Mouse (Mus musculus) adipocyte (in vitro differentiated cells): Measurements from ENCODE around the gene Antxr1.
"Not testable (repeated sequence)": the region's sequence is repeated elsewhere in the genome, so short reads cannot be mapped to it uniquely, and the experiment has no call there.

ENCODE experiments used
- DNase-seq: peaks from one replicate; pipeline ENCODE4 v3.0.0-alpha.2; 2016; ENCODE audit warnings: low spot score

Antxr1 gene

DNA sequence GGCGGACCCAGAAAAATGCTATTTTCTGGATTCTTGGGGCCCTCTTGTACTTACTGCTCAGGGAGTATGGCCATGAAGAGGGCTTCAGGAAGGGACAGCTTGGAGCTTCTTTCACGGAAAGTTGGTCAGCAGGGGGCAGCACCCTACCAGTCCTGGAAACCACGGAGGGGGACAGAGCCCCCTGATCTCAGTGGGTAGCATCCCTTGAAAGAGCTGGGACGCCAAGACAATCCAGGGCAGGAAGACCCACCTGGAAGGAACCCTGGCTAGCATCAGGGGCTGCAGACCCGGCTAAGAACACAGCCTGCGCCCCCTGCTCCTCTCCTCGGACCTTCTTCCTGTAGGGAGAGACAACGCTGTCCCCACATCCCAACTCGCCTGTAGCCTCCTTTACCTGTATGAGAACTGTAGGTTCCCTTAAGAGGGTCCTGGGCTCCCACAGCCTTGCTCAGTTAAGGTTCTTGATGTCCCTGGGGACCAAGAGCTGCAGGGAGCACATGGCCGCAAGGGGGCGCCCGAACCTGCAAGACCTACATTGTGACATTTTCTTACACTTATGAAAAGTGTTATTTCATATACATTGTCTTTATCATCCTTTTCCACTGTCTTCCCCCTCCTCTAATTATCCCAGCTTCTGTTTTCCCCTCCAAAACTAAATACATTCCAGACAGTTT lies 234.2 kb downstream of the Antxr1 start:
- peak; percentile 94 for DNase-seq

DNA sequence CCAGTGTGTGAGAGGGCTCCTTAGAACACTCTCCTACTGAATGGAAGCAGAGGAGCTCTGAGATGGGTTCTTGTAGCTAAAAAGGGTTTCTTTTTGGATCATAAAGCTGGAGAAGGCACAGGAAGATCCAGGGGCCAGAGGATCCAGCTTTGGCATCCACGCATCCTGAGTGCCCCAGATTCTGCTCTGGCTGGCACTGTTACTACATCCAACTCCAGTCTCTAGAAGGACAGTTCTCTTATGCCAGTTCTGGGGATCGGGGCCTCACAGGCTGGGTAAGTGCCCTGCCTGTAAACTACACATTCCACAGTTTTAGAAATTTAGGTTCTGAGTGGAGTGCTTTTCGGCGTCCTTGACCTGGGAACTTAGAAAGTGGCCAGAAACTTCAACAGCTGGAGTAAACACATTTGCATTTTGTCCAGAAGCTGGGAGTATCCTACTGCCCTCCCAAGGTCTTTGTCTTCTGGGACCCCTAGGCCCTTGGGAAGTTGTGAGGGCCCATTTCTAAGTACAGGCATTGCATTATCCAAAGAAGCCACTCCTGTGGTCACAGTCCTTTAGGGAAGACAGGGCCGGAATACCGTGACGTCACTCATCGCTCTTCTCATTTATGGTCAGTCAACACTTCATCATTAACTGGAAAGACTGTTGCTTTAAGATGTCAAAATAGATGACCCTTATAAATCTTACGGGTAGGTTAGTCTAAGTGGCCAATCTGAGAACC lies 235.2 kb downstream of the Antxr1 start:
- DNase-seq, result peak; percentile 23

DNA sequence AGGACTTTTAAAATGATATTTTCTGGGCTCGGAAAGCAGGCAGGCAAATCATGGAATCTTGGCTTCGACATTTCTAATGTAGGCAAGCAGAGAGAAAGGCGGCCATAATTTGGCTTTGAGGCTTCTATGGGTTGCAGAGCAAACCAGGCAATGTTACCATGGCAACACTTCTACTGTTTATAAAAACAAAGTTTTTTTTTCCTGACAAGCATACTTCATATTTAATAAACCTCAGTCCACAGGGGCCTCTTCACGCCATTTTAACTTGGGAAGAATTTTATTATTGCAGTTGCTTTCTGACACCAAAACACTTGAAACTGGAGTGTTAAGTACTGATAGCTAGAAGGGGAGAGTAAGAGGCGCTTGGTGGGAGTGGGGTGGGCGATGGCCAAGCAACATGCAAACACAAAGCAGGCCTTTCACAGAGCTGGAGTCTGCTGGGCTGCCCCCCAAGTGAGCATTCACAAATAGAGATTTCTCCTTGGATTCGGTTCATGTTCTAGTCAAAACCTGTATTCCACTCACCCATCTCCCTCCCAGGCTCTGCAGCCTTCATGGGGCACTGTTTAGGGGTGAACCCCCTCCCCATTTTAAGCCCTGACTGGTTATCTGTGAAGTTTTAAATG lies 235.8 kb downstream of the Antxr1 start:
- DNase-seq, result peak; percentile 65

DNA sequence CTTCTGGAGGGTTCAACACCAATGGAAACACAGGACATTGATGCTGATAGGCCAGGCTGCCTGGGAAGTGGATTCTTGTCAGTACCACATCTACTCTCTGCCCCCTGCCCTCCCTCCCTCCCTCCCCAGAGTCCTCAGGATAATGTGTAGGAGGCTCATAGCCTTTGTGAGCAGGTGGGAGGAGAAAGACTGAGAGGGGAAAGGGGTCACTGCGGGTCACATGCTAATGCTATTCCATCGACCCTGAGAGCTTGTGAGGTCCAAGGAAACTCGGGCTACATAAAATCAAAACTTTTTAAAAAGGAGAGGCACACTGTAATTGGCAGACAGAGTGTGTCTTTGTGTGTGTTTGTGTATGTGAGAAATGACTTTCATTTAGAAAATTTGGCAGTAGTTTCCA lies 236.4 kb downstream of the Antxr1 start:
- DNase-seq, result no peak

DNA sequence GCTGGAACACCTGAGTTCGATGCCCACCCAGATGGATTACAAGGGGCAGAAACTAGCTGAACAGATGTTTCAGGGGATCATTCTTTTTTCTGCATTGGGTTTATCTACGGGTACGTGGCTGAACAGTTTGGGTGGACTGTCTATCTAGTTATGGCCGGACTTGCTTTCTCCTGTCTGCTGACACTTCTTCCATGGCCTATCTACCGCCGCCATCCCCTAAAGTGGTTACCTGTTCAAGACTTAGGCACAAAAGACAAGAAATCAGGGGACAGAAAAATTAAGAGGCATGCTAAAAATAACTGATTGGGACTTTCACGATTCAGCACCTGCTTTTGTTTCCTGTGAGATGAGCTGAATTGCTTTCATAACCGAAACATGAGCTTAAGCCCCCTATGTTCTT lies 242.0 kb downstream of the Antxr1 start:
- not testable (repeated sequence) for DNase-seq

DNA sequence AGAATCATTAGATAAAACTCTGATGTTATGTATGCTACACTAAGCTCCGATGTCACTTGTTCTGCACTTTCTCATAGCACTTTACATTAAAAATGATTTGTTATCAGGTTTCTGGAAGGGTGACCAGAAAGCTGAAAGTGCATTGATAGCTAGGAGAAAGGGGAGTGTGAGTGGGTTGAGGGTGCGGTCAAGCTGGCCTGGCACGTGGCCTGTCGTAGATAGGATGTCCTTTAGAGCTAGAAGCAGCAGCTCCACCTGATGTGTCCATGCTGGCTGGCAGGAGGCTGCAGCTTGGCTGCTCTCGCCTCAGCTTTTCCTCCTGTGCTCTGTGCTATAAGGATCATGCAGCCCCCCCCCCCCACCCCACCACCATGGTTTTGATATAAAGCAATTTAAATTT lies 243.1 kb downstream of the Antxr1 start:
- DNase-seq, result no peak

DNA sequence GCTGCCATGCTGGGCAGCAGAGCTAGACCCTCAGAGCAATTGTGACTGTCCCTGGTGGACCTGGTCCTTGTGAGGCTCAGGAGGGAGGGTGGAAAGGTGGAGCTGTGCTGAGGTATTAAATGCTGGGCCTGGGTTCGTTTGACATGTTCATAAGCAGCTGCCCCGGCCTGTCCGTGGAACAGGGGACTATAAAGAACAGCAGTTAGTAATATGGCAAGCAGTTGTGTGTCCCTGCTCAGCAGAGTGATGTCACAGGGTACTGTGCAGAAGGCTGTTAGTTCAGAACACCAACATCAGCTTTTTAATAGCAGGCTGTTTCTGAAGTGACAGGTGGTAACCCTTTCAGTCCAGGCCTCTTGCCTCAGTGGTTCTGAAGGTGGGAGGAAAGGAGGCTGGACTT lies 244.7 kb downstream of the Antxr1 start:
- no peak for DNase-seq

DNA sequence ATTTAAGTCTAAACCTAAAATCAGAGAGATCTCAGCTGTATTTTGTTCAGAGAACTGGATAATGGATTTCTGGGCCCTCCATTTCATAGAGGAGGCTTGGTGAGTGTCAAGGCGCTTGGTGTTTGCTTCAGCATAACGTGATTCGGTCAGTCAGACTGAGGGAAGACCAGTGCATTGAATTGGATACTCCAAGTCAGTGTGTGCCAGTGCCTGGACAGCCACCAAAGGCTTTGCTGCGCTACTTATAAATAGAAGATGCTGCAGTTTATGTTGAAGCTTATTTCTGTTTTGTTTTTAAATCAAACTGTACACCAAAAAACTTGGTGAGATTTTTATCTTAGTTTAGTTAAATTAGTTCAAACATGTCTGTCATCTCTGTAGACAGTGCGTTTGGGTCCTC lies 247.3 kb downstream of the Antxr1 start:
- no peak for DNase-seq

DNA sequence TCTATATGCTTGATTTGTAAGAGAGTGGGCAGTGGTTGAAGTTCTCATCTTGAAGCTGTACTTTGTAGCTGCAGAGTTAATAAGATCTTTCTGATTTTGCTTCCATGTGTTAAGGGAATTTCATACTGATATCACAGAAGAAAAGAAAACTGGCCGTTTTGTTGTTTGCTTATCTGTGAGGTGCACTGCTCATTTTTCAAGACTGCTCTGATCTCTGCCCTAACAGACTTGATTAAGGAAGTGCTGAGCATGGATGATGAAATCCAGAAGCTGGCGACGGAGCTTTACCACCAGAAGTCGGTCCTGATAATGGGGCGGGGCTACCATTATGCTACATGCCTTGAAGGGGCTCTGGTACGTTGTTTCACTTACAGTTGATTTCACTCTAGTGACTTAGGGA lies 250.6 kb downstream of the Antxr1 start:
- DNase-seq, result no peak
